Mouse (Mus musculus) embryonic fibroblast, embryonic 13.5 days (primary cell): ENCODE measurements at regions not wholly inside any gene's neighbourhood (a gene's known extent, or its start where the extent isn't known, plus 50 kb on each side); places are given as distances from the start of the nearest gene placed in this dataset.
"Not testable (repeated sequence)": the region's sequence is repeated elsewhere in the genome, so short reads cannot be mapped to it uniquely, and the experiment has no call there.

Experiments
- H3K27ac ChIP-seq: 2 replicates; pipeline ENCODE4 v1.5.1; 2012; ENCODE audit warnings: low read length, control low read depth, inconsistent platforms; ENCODE audit not compliant: insufficient read depth
- H3K4me1 ChIP-seq: 2 replicates; pipeline ENCODE4 v1.6.1; 2011; ENCODE audit warnings: low read length; ENCODE audit not compliant: control insufficient read depth, insufficient read depth
- H3K4me3 ChIP-seq: 2 replicates; pipeline ENCODE4 v1.5.1; 2011; ENCODE audit warnings: mild to moderate bottlenecking, control low read depth, low read length; ENCODE audit not compliant: insufficient read depth
- CTCF ChIP-seq: IDR thresholded peaks from 2 replicates; pipeline ENCODE4 v1.5.1; 2011; ENCODE audit warnings: mild to moderate bottlenecking, control low read depth, low read length, moderate library complexity, borderline replicate concordance; ENCODE audit not compliant: insufficient read depth
- POLR2A ChIP-seq: IDR thresholded peaks from 2 replicates; pipeline ENCODE4 v1.6.1; 2011; ENCODE audit warnings: low read depth, mild to moderate bottlenecking, control low read depth, low read length, moderate library complexity

- no peak for TF ChIP-seq CTCF
- TF ChIP-seq POLR2A = no peak
- no peak overlapping the region for H3K4me3 ChIP-seq
- H3K27ac ChIP-seq = no peak overlapping the region
- no peaks in the 10 kb centered on the region for H3K4me1 ChIP-seq
Observed at GRCm38 (mm10) chr12:71519520-71519919, 209.8 kb downstream of the Dact1 start.

- TF ChIP-seq CTCF = no peak
- TF ChIP-seq POLR2A = no peak
- H3K4me3 ChIP-seq = no peak overlapping the region
- H3K4me1 ChIP-seq = no peaks in the 10 kb centered on the region
- no peak overlapping the region for H3K27ac ChIP-seq
Observed at GRCm38 (mm10) chr12:71521936-71522335, 212.3 kb downstream of the Dact1 start.

GRCm38 (mm10) chr12:71522451-71522850 lies 212.8 kb downstream of the Dact1 start:
- Histone ChIP-seq H3K27ac (no peak overlapping the region), H3K4me1 (no peaks in the 10 kb centered on the region), H3K4me3 (no peak overlapping the region)
- TF ChIP-seq CTCF = no peak
- TF ChIP-seq POLR2A = no peak

GRCm38 (mm10) chr12:71524156-71524555 lies 214.5 kb downstream of the Dact1 start:
- H3K4me1 ChIP-seq = no peaks in the 10 kb centered on the region
- H3K4me3 ChIP-seq = no peak overlapping the region
- no peak for TF ChIP-seq CTCF
- TF ChIP-seq POLR2A = no peak
- H3K27ac ChIP-seq = no peak overlapping the region

- no peak overlapping the region for H3K4me3 ChIP-seq
Observed at GRCm38 (mm10) chr12:71525255-71525927, 215.7 kb downstream of the Dact1 start.

GRCm38 (mm10) chr12:71526623-71527022 lies 216.9 kb downstream of the Dact1 start:
- no peak for TF ChIP-seq CTCF
- no peak for TF ChIP-seq POLR2A
- no peak overlapping the region for H3K4me3 ChIP-seq
- H3K27ac ChIP-seq = no peak overlapping the region
- H3K4me1 ChIP-seq = no peaks in the 10 kb centered on the region; the same call in 1 of the 2 replicates

More at GRCm38 (mm10) chr12:71525255-71525927, 215.7 kb downstream of the Dact1 start:
- TF ChIP-seq POLR2A = no peak
- TF ChIP-seq CTCF = no peak
- no peak overlapping the region for H3K27ac ChIP-seq
- H3K4me1 ChIP-seq = no peaks in the 10 kb centered on the region

- no peak for TF ChIP-seq CTCF
- TF ChIP-seq POLR2A = no peak
- no peak overlapping the region for H3K4me3 ChIP-seq
- H3K4me1 ChIP-seq = no peaks in the 10 kb centered on the region; the same call in 1 of the 2 replicates
- H3K27ac ChIP-seq = no peak overlapping the region
Observed at GRCm38 (mm10) chr12:71532161-71532560, 222.5 kb downstream of the Dact1 start.

GRCm38 (mm10) chr12:71532708-71533450 lies 223.2 kb downstream of the Dact1 start:
- TF ChIP-seq CTCF (no peak), POLR2A (no peak)

GRCm38 (mm10) chr12:71533701-71534100 lies 224.0 kb downstream of the Dact1 start:
- TF ChIP-seq CTCF = no peak
- no peak for TF ChIP-seq POLR2A
- no peaks in the 10 kb centered on the region; the same call in 1 of the 2 replicates for H3K4me1 ChIP-seq
- H3K27ac ChIP-seq = no peak overlapping the region
- no peak overlapping the region for H3K4me3 ChIP-seq

More at GRCm38 (mm10) chr12:71532708-71533450, 223.2 kb downstream of the Dact1 start:
- Histone ChIP-seq H3K27ac (no peak overlapping the region), H3K4me3 (no peak overlapping the region), H3K4me1 (no peaks in the 10 kb centered on the region; the same call in 1 of the 2 replicates)

GRCm38 (mm10) chr12:71534199-71534598 lies 224.5 kb downstream of the Dact1 start:
- TF ChIP-seq POLR2A = no peak
- TF ChIP-seq CTCF = no peak
- Histone ChIP-seq H3K4me3 (no peak overlapping the region), H3K4me1 (no peaks in the 10 kb centered on the region; the same call in 1 of the 2 replicates), H3K27ac (no peak overlapping the region)

GRCm38 (mm10) chr12:71535251-71535650 lies 225.6 kb downstream of the Dact1 start:
- Histone ChIP-seq H3K27ac (no peak overlapping the region), H3K4me3 (no peak overlapping the region), H3K4me1 (no peaks in the 10 kb centered on the region; the same call in 1 of the 2 replicates)
- no peak for TF ChIP-seq CTCF
- TF ChIP-seq POLR2A = no peak

- not testable (repeated sequence) for H3K27ac ChIP-seq, H3K4me3 ChIP-seq, H3K4me1 ChIP-seq
Observed at GRCm38 (mm10) chr12:71535831-71536230, 226.1 kb downstream of the Dact1 start.
